Mouse (Mus musculus) brain, embryonic 18.5 days (tissue): Measurements from ENCODE around the gene Stxbp6.
"Not testable (repeated sequence)": the region's sequence is repeated elsewhere in the genome, so short reads cannot be mapped to it uniquely, and the experiment has no call there.

Source experiments
- DNase-seq: peaks from one replicate; pipeline ENCODE4 v3.0.0-alpha.2; 2012; ENCODE audit warnings: low read depth, low spot score

The Stxbp6 gene

DNA sequence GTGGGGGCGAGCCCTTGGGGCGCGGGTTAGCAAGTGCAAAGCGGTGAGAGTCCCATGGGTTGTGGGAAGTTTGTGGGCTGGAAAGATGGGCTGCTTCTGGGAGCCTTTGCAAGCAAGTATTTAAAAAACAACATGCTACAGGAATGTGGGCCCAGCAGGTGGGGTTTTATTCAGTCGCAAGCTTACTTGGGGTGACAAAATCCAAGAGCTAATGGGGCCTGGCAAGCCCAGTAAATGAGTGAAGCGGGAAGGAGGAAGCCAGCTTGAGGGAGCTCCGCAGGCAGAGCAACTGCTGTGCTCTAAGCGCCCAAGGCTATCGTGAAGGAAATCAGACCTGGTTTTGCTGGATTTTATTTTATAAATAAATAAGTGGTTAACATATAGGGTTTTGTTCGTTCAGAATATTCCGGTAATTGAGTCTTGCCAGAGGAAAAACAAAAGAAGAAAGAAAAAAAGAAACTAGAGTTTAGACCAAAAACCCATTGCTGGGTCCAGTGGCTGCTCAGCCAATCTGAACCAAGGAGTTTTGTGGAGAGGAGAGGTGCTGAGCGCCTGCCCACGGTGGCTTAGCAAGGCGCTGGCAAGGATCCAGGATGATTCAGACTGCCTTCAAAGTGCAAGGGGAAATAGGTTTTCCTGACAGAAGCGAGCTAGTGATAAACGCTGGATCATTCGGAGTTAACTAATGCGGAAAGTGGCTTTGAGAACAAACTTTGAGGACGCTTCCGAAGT, at the start of gene Stxbp6:
Gene Stxbp6, minus strand, starts transcription at position 99 of the 732 bp plus-strand sequence.
- no peak for DNase-seq

DNA sequence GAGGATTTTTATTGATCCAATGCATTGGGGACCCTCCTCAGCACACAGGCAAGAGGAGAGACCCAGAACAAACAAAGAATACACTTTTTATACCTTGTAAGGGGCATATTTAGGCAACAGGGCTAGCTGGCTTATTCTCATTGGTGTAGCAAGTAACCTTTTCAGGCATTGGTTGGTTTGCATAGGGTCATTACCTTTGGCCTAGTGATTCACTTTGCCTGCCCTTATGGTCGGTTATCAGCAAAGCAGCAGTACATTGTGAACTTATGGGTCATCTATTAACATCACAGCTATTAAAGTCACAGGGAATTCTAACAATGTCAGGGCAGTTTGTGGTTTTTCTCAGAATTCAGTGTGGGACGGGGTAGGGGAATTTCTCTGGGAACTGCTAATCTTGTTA, 28.4 kb upstream of the Stxbp6 start:
- DNase-seq, result not testable (repeated sequence)

GRCm38 (mm10) chr12:45093732-45094131, 19.2 kb upstream of the Stxbp6 start:
- no peak for DNase-seq

DNA sequence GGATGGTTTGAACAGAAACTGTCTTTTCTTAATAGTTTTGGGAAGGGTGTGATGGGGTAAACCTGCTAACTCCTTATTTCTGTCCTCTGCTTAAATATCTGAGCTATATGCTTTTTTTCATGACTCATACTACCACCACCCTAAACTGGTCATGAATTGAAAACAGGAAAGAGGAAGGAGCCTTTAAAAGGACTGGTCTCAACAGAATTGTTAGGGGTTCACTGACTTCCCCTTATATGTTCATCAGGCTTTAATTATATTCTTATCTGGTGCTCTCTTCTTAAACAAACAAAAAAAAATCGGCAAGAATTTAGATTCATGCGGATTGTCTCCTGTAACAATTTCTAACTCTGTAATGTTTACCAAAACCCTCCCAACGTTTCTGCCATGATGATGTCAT, 17.9 kb upstream of the Stxbp6 start:
- DNase-seq, result no peak

GRCm38 (mm10) chr12:45083145-45083475, 8.6 kb upstream of the Stxbp6 start:
- no peak for DNase-seq

DNA sequence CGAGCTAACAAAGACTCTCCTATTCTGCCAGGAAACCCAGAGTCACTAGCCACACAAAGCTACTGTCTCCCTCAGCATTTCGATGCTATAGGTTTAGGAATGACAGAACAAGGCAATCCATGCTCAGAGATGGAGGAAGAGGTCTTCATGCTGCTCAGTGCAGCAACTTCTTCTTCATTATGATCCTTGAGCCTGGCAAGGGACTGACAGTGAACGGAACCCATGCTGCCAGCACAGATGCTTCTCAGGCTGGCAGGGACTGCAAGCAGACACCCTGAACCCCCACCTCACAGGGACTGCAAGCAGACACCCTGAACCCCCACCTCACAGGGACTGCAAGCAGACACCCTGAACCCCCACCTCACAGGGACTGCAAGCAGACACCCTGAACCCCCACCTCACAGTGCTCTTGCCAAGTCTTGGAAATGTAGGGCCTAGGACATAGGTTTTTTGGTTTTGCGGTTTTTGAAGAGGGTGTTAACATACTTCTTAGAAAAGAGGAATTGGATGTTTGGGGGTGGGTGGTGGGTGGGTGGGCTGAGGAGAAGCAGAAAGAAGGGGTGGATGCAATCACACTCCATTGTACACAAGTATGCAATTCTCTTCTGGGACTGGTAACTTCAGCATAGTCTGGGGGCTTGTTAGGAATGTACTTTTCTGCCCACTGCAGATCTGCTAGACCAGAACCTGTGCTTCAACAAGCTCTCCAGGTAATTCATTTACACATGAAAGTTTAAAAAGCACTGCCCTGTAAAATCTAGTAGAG, 8.1 kb upstream of the Stxbp6 start:
- no peak for DNase-seq

DNA sequence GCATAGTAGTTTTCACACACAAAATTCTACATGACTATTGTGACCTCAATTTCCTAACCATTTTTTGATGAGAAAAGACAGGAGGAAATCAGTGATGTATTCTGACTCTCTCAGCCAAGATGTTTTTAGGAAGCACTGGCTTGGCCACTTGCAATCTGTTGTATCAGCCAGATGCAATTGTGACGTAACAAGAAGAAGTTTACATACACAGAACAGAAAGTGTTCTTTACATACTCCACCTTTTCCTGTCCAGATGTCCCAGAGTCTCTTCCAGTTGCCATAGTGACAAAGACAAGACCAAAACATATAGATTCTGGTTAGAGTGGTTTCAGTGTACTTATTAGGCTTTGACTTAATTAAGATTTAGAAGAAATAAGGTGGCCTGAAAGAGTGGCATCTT, 7.1 kb upstream of the Stxbp6 start:
- no peak for DNase-seq

- no peak for DNase-seq
Observed at GRCm38 (mm10) chr12:45080753-45081122, 6.2 kb upstream of the Stxbp6 start.

DNA sequence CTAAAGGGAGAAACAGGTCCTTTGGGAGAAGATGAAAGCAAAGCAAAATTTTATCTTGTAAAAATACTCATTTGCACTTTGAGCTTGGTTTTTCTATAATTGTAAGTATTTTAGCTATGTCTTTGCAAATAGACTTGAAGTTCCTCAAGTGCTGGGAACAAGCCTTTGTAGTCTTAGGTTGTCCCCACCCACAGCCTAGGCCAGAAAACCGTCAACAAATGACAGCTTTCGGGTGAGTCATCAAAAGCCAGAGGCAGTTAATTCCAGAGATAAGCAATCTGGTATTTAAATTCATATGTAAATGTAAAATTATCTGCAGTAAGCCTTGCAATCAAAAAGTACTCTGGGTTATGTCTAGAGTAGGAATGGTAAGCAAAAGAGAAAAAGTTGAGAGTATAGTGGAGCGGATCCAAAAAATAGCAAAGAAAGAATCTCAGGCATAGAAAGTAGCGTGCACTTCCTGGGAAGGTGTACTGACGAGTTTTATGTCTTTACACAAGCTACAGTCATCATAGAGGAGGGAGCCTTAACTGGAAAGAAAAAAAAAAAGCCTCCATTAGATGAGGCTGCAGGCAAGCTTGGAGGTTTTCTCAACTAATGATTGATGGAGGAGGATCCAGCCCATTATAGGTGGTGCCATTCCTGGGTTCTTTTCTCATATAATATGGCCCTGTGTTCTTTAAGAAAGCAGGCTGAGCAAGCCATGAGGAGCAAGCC, 5.7 kb upstream of the Stxbp6 start:
- no peak for DNase-seq

DNA sequence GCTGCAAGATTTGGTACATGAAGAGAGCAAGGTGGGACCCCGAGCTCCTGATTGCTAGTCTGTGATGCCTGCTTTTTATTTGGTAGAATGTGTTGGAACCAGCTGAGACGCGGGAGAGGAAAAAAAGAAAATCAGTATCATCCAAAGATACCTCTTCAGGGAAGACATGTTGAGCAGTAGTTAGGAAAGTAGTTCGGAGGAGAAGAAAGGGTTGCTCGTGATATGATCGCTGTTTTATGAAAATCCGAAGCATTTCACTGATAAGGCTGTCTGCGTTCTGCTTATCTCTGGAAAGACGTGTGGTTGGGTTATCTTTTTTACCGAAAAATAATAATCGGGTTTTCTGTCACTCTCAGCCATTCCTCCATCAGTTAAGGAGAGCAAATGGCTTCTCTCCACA, 1.1 kb upstream of the Stxbp6 start:
- no peak for DNase-seq

DNA sequence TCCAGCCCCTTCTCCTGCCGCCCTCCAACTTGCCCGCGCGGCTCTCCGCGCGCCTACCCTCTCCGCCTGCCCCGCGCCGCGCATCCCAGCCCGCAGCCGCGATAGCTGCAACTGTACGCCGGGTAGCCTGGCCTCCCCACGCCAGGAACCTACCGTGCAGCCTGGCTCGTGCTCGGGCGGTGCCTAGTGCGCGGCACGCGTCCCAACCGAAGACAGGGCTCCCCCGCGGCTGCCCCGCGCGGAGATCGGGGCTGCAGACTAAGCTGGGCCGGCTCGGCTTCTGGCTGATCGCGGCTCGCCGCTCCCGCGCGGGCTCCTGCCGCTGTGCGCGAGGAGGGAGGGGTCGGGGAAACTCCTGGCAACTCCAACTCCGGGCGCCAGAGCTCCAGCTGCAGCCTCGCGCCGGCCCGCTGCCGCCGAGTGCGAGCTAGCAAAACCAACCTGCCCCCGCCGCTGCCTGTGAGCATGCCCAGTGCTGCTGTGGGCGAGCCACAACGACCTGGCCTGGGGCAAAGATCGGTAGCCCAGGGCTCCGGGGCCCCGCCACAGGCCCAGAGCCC, 387 bp downstream of the Stxbp6 start:
- DNase-seq, result no peak

- no peak for DNase-seq
Observed at GRCm38 (mm10) chr12:45073331-45074041, 1.0 kb downstream of the Stxbp6 start.

DNA sequence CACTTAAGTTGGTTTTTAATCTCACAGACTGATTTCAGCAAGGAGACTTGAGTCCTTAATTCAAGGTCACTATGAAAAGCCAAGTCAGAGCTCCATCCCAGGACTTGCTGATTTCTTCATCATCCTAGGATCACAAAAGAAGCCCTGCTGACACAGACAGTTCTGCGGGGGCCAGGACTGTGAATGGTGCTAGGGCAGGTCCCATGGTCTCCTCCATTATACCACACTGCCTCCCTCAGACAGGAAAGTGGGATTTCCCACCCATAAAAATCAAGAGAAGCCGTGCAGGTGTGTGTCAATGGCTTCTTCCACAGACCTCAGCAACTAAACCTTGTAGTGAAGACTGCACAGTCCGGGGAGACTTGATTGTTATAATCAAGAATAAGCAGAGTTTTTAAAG, 2.3 kb downstream of the Stxbp6 start:
- DNase-seq, result no peak

DNA sequence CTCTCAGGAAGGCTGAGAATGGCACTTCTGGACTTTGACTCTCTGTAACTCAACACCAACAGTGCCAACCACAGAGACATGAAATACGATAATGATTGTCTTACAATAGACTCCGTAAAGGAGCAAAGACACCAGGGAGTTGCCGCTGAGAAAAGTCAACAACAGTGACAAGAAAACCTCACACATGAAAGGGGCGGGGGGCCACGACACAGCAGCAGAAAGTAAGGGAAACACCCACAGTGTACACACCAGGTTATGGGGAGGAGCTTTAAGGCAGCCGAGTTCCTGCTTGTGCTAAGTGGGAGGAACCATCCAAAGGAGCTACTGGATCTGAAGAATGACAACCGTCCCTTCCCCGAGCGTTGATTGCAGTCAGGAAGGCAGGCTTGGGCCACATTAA, 4.3 kb downstream of the Stxbp6 start:
- DNase-seq, result no peak

- no peak for DNase-seq
Observed at GRCm38 (mm10) chr12:45068145-45068754, 6.3 kb downstream of the Stxbp6 start.

DNA sequence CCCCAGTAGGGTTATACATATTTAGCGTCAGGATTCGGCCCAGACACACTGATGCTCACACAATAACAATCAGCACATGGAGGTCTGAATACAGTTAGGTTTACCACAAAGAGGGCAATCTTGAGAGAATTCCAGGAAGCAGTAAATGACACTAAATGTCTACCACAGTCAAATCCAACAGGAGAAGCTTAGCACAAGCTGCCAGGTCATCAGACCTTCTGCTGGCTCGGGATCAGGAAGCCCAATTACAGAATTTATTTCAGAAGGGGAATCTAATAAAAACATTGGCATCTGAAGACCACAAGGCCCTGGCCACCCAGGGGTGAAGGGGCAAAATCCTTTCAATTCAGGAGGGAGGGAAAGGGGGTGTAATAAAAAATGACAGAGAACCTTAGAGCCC, 6.8 kb downstream of the Stxbp6 start:
- DNase-seq, result no peak

GRCm38 (mm10) chr12:45067047-45067685, 7.3 kb downstream of the Stxbp6 start:
- DNase-seq, result no peak

DNA sequence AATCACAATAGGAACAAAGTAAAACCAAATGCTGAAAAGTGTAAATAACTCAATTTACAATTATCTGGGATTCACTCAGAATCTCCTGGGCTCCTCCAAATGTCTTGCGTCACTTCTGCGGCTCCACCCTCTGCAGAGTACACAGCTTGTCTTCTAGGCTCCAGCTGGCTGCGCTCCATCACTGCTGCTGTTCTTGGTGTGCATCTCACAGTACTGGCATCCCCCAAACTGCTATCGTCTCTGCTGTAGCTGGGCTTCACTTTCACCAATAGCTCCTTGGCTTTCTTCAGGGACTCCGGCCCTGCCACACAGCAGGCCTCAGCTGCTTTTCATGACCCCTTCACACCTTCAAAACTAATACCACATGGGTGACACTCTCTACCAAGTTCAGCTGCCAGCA, 10.9 kb downstream of the Stxbp6 start:
- DNase-seq, result no peak

GRCm38 (mm10) chr12:45061336-45061735, 13.2 kb downstream of the Stxbp6 start:
- DNase-seq, result no peak

DNA sequence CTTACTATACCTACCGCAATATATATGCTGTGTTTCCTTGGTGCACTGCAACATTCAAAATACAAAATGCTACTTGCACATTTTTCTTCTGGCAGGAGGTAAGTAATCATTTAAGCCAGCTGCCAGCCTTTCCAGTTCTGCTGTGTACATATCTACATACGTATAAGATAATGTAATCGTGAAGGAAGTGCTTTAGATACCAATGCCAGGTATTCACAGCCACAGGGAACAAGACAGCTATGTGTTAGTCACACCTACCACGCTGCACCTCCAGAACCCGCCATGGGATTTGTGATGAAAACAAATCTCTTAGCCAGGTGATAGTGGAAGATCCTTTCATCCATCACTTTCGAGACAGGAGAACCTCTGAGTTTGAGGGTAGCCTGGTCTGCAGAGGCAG, 13.7 kb downstream of the Stxbp6 start:
- no peak for DNase-seq

DNA sequence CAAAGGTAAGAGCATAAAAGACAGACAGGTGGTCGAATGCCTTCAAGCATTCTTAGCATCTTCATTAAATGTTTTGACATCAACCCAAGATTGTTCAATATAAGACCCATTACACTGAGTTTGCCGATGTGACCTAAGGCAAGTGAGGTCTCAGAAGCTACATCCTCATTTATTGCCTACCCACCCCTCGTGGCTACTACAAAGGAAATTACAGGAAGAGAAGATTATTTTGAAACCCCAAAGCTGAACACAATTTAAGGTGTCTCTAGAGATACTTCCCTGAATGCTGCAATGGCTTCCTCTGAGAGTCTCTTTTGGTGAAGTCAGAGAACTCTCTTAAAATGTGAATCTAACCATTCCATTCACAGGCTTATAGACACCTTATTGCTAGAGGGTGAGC, 16.5 kb downstream of the Stxbp6 start:
- no peak for DNase-seq
